Mouse (Mus musculus) cerebellum, adult 11-12 months (tissue): ENCODE measurements around the gene Zfp335.

ENCODE experiments used
- DNase-seq: peaks from one replicate; pipeline ENCODE4 v3.0.0; 2022

The Zfp335 gene

GRCm38 (mm10) chr2:164924100-164924857 lies 12.7 kb upstream of the Zfp335 start:
- peak; percentile 91 for DNase-seq

DNA sequence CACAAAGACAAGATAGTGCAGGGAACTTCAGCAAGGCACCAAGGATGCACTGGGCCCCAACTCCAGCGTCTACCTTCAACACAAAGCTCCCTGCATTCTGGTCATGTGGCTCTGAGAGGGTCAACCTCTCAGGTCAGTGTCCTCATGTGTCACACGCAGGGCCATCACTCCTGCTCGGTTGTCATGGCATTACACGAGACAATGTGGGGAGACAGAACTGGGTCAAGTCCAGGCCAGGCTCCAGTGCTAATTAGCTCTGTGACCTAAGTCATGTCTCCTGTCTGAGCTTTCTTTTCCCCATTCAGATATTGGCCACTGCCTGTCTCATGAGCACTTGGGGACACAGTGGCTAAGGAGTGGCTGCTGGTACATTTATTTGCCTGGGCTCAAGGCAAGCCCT lies 11.7 kb upstream of the Zfp335 start:
- no peak for DNase-seq

DNA sequence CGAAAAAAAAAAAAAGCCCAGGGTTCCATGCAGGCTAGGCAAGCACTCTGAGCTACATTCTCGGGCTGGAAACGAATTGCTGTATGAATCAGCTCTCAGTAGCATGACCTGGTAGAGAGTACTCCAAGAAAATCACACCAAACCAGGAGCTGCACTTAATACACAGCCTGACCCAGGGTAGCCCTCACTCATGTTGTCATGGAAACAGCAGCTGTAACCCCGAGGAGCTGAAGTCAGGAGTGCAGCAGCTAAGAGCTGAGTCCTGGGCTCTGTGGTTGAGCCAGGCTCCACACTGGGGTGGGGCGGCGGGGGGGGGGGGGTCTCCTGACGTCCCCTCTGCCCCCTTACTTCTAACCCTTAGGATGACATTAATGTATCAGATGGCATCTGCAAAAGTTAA lies 10.4 kb upstream of the Zfp335 start:
- DNase-seq: no peak

DNA sequence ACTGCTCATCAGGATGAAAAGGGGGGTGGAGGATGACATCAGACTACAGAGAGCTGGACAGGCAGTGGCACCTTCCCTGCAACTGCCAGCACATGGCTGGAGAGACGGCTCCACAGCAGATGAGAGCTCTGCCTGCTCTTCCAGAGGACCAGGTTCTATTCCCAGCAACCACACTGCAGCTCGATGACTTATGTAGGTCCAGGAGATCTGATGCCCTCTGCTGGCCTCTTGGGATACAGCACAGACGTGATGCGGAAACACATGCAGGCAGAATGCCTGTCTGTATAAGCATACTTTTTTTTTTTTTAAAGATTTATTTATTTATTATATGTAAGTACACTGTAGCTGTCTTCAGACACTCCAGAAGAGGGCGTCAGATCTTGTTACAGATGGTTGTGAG lies 6.8 kb upstream of the Zfp335 start:
- DNase-seq: no peak

DNA sequence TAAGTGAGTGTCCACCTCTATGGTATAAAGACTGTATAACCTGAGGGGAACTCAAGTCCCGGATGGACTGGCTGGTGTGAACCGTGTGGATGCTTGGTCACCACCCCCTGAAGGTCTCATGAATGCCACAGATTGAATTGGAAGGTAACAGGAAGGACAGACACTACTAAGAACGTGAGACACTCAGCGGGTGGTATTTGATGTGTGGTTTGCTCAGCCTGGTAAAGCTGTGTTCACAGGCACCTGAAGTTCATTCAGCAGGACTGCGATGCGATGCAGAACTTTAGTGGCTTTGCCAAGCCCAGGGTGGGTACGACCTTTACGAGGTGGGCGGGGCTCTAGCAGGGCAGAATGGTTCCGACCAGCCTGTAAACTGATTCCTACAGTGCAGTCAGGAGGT lies 5.8 kb upstream of the Zfp335 start:
- DNase-seq: no peak

DNA sequence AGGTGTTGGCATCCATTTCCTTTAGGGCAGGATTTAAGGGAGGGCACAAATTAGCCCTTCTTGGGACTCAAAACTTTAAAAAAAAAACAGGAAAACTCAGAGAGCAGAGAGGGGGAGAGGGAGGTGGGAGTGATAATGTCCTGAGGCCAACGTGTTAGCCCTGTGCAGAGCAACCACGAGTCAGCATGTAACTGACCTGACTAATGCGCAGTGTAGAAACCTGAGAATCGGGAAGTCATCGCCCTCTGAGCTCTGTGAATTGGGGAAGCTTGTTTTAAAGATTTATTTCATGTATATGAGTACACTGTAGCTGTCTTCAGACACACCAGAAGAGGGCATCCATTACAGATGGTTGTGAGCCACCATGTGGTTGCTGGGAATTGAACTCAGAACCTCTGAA lies 5.3 kb upstream of the Zfp335 start:
- DNase-seq: no peak

DNA sequence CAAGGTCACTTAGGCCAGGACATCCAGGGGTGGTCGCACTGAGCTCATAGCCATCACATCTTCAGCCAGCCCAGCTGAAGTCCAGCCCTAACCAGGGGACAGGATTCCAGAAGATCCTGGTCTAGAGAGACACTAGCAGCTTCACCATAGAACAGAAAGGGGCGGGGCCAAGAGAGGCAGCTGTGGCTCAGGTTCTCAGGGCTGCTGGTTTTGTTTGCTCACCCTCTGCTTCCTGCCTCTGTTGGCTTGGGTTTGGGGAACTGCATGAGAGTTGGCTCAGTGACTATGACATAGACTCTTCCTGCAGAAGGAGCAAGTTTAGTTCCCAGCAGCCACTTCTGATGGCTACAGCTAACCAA lies 1.9 kb upstream of the Zfp335 start:
- peak; percentile 54 for DNase-seq

GRCm38 (mm10) chr2:164912749-164913427 lies 1.3 kb upstream of the Zfp335 start:
- DNase-seq: no peak

GRCm38 (mm10) chr2:164912151-164912550 lies 594 bp upstream of the Zfp335 start:
- DNase-seq: peak; percentile 40

- no peak for DNase-seq
These were observed 1.0 kb downstream of the Zfp335 start for GRCm38 (mm10) chr2:164910360-164911061.

DNA sequence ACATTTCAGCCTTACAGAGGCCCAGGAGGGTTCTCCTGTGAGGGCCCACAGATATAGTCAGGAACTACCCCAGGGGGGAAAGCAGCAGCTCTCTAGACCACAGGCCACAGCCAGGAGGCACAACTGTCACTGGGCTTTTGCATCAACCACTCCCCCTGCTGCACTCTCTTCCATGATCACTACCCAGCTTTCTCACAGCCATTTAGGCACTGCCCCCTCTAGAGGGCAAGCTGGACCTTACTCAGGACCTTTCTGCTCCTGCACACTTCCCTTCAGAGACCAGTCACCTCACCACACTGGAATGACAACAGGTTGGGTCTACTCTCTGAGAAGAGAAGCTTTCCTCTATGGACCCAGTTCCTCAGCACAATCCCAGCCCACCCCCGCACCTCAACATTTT lies 2.0 kb downstream of the Zfp335 start:
- peak; percentile 60 for DNase-seq

GRCm38 (mm10) chr2:164909100-164909499 lies 2.5 kb downstream of the Zfp335 start:
- DNase-seq: no peak

DNA sequence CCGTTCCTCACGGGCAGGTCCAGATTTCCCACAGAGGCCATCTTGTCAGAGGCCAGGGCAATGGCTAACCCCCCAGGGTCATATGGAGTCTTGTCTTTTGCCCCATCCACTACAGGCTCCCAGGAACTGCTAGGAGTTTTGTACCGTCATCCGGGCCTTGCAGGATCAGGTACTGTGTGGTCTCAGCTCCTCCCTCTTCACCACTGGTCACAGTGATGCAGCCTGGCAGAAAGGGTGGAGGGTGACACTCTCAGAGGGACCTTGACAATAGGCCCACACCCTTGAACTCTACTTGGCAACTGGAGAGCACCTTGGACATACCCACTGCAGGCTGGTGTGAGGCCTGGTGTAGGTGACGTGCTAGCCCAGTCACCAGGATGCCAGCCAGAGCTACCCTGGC lies 3.5 kb downstream of the Zfp335 start:
- DNase-seq: peak; percentile 41

DNA sequence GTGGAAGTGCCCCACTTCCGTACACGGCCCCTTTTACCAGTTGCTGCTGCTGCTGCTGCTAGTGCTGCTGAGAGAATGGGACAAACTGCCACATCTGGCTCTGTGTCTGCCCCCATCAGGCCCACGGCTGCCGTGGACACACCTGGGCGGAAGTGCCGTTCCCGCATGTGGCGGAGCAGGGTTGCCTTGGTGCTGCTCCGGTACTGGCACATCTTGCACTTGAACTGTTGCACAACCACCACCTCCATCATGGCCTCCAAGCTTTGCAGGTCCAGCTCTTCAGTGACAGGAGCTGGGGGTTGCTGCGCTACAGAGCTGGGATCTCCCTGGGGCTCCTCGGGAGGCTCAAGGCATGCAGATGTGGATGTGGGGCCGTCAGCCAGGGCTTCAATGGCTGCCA lies 4.0 kb downstream of the Zfp335 start:
- DNase-seq: no peak

DNA sequence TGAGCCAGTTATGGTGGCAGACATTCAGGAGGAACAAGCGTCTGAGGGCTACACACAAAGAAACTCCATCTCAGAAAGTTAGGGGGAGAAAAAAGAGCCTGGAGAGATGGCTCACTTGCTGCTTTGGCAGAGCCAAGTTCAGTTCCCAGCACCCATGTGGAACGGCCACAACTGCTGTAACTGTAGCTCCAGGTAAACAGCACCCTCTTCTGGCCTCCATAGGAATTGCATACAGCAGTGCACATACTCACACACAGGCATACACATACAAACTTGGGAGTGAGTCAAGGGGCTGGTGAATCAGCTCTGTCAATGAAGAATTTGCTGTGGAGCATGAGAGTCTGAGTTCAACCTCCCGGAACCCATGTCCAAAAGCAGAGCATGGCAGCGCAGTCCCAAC lies 5.5 kb downstream of the Zfp335 start:
- DNase-seq: no peak

- DNase-seq: no peak
These were observed 8.1 kb downstream of the Zfp335 start for GRCm38 (mm10) chr2:164903496-164903895.

- peak; percentile 70 for DNase-seq
These were observed 10.2 kb downstream of the Zfp335 start for GRCm38 (mm10) chr2:164901380-164901779.

DNA sequence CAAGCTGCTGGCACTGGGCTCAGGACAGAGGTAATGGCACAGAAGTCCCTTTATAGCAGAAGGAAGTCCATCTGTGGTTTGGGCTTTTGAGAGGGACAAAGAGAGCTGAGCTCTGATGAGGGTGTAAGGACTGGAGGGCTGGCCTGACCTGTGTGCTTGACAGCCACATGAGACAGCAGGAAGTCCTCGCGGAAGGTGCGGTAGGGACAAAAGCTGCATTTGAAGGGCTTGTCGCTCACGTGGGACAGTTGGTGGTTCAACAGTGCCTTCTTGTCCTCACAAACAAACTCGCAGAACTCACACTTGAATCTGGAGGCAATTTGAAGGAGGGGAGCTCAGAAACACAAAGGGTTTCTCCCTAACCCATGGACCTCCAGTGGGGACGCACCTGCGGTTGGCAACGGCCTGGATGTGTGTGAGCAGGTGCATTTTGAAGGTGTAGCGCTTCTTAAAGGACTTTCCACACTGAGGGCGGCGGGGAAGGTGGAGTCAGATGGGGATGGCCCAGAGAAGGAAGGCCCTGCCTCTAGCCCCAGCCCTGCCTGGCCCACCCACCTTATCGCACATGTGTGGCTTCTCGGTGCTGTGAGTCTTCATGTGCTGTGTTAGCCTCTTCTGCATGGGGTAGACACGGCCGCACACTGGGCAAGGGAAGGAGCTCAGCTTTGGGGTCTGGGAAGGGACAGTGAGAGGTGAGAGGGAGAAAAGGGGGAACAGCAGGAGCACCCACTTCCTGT lies 11.7 kb downstream of the Zfp335 start:
- DNase-seq: peak; percentile 19

- DNase-seq: peak; percentile 32
These were observed 12.5 kb downstream of the Zfp335 start for GRCm38 (mm10) chr2:164899034-164899433.

DNA sequence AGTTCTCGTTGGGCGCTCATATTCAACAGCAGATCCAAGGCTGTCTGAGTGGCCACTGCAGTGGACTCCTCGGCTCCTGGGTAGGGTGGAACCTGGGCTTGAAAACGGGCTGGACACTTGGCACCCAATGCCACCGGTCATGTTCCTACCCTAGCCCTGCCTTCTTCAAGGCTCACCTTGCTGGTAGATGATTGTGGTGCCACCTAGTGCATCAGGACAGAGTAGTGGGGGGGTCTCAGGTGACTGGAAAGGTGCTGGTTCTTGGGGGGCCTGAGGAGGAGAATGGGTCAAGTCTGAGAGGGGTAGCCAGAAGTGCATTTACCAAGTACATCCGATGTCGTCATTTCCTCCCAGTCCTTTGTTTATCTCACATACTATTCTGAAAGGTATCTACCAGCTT lies 13.5 kb downstream of the Zfp335 start:
- no peak for DNase-seq

DNA sequence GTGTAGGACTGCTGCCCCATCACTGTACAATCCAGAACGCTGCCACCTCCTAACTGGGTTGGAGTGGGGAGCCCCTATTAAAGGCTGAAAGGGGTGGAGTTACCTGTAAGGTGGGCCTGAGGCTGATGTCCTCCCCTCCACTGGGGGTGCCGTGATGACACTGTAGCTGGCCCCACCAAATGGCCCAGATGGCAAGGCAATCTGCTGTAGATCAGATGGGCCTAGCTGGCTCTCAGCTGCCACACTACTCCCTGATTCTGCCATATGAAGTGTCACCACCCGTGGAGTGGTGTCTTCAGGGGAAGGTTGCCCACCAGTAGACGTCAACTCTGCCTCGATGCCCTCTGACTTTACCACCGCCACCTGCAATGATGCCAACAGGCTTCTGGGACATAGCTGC lies 15.7 kb downstream of the Zfp335 start:
- DNase-seq: peak; percentile 67

DNA sequence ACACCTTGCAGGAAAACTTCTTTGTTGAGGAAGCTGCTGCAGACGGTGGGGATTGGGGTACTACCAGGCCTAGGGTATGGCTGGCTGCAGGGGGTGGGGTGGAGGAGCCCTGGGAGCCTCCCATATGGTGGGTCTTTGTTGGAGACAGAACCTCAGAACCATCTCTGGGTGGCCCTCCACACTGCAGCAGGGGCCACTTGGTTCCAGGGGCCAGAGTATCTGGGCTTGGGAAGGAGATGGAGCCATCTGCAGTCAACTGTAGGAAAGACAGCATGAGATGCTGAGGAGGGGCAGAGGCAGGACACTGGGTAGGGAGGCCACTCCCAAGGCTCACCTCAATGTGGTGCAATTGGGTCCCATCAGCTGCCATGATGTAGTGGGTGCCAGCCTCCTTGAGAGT lies 16.9 kb downstream of the Zfp335 start:
- no peak for DNase-seq

DNA sequence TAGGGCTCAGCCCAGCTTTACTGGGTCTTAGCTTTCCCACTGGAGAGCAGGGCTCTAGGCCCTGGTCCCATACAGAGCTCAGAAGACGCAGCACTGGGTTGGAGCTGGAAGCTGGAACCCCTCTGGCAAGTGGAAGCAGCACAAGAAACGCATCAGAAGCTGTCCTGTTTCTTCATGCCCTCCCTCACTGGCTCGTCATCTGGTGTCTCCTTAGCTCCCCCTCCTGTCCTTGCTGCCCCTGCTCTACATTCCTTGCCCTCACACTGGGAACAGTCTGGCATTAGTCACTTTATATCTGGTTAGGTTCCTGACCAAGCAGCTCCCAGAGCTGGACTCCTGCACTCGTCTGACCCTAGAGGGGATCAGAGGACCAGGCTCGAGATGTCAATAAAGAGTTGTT lies 17.5 kb downstream of the Zfp335 start:
- no peak for DNase-seq
